Mouse (Mus musculus) heart, embryonic 16.5 days (tissue): ENCODE measurements at regions not wholly inside any gene's neighbourhood (a gene's known extent, or its start where the extent isn't known, plus 50 kb on each side); places are given as distances from the start of the nearest gene placed in this dataset.
A peak's percentile ranks its signal among the peaks of the same experiment; 100 is the strongest.

Experiments used
- ATAC-seq: fragments of 200-750 bp; cut with Nextera tagmentation; replicated peaks from 2 replicates; pipeline ENCODE4 v1.8.0; 2017; ENCODE audit warnings: moderate number of reproducible peaks; ENCODE audit not compliant: insufficient read depth, low FRiP score; ENCODE audit errors: extremely low read depth
- H3K27ac ChIP-seq: fragments of 300-500 bp; sonication (generic); 2 replicates; pipeline ENCODE4 v1.5.1; 2014; ENCODE audit warnings: mild to moderate bottlenecking, low read length, control low read depth, moderate library complexity
- H3K27me3 ChIP-seq: fragments of 300-500 bp; sonication (generic); 2 replicates; pipeline ENCODE4 v1.6.1; 2014; ENCODE audit warnings: low read length, mixed read lengths; ENCODE audit not compliant: control insufficient read depth, insufficient read depth
- H3K36me3 ChIP-seq: fragments of 300-500 bp; sonication (generic); 2 replicates; pipeline ENCODE4 v1.6.1; 2014; ENCODE audit not compliant: control insufficient read depth, insufficient read depth
- H3K4me1 ChIP-seq: fragments of 300-500 bp; sonication (generic); 2 replicates; pipeline ENCODE4 v1.6.1; 2014; ENCODE audit warnings: low read length, mixed read lengths; ENCODE audit not compliant: control insufficient read depth, insufficient read depth
- H3K4me2 ChIP-seq: fragments of 300-500 bp; sonication (generic); 2 replicates; pipeline ENCODE4 v1.6.1; 2014; ENCODE audit warnings: low read depth, mild to moderate bottlenecking, control low read depth, low read length
- H3K4me3 ChIP-seq: fragments of 300-500 bp; sonication (generic); 2 replicates; pipeline ENCODE4 v1.5.1; 2014; ENCODE audit warnings: mild to moderate bottlenecking, control low read depth, low read length
- H3K9ac ChIP-seq: fragments of 300-500 bp; sonication (generic); 2 replicates; pipeline ENCODE4 v1.6.1; 2014; ENCODE audit warnings: low read length, control low read depth
- H3K9me3 ChIP-seq: fragments of 300-500 bp; sonication (generic); replicated peaks from 2 replicates; pipeline ENCODE4 v1.6.1; 2016; ENCODE audit warnings: low read length; ENCODE audit not compliant: control insufficient read depth
- WGBS: fragments of 180-500 bp; shearing (Covaris S2); extraction: QIAGEN DNeasy Blood & Tissue Kit; methylation state at CpG from one replicate; pipeline ENCODE4 v1.1.7; 2014; 5-methylcytosine and 5-hydroxymethylcytosine counted together

DNA sequence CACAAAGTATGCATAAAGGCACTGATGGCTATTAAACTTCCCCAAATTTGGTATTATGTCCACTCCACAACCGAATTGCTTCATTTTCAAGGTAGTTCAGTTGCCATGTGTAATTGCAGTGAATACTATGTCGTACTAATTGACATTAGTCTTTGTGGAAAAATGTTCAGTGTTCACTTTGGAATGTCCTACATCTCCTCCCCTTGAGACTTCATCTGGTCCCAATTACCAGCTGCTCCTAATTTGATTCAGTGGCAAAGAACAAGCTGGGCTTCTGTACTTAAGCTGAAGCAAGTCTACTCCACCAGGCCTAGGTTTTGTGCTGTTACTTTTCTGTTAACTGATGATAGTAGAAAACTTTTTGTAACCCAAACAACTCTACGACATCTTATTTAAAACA lies 485.6 kb downstream of the Col12a1 start:
- Histone ChIP-seq H3K27ac (no peak overlapping the region), H3K36me3 (no peaks in the 10 kb centered on the region), H3K27me3 (no peaks in the 10 kb centered on the region), H3K4me2 (no peak overlapping the region), H3K4me3 (no peak overlapping the region), H3K9ac (no peak overlapping the region), H3K9me3 (no peaks in the 10 kb centered on the region), H3K4me1 (no peaks in the 10 kb centered on the region)
- no peak for ATAC-seq
- 76% methylated on average over 3 of the region's 3 CpGs for WGBS

- 76% methylated on average over 1 of the region's 1 CpGs for WGBS
- no peaks in the 10 kb centered on the region for H3K4me1 ChIP-seq
- ATAC-seq: no peak
- no peaks in the 10 kb centered on the region for H3K36me3 ChIP-seq
- H3K9ac ChIP-seq: no peak overlapping the region
- H3K9me3 ChIP-seq: no peaks in the 10 kb centered on the region
- H3K27ac ChIP-seq: no peak overlapping the region
- H3K4me2 ChIP-seq: no peak overlapping the region
- H3K4me3 ChIP-seq: no peak overlapping the region
- no peaks in the 10 kb centered on the region for H3K27me3 ChIP-seq
Observed at GRCm38 (mm10) chr9:79233751-79234150, 484.9 kb downstream of the Col12a1 start.

- no peak overlapping the region for H3K4me2 ChIP-seq
- no peak for ATAC-seq
- H3K4me3 ChIP-seq: no peak overlapping the region
- H3K9ac ChIP-seq: no peak overlapping the region
- no peaks in the 10 kb centered on the region for H3K36me3 ChIP-seq
- no peak overlapping the region for H3K27ac ChIP-seq
- H3K4me1 ChIP-seq: peaks cover 3% of the 10 kb centered on the region; the same call in 1 of the 2 replicates
- 81% methylated on average over 13 of the region's 13 CpGs for WGBS
- H3K9me3 ChIP-seq: no peaks in the 10 kb centered on the region
- no peaks in the 10 kb centered on the region for H3K27me3 ChIP-seq
Observed at GRCm38 (mm10) chr9:79269646-79270213, 448.9 kb downstream of the Col12a1 start.

GRCm38 (mm10) chr9:79270256-79270655 lies 448.4 kb downstream of the Col12a1 start:
- Histone ChIP-seq H3K27ac (no peak overlapping the region), H3K4me2 (no peak overlapping the region), H3K4me1 (peaks cover 3% of the 10 kb centered on the region; the same call in 1 of the 2 replicates), H3K9me3 (no peaks in the 10 kb centered on the region), H3K27me3 (no peaks in the 10 kb centered on the region), H3K4me3 (no peak overlapping the region), H3K36me3 (no peaks in the 10 kb centered on the region), H3K9ac (no peak overlapping the region)
- 0 out of 2 replicates have a peak, but pooled peaks have one; percentile 37 for ATAC-seq
- 33% methylated on average over 2 of the region's 2 CpGs for WGBS

DNA sequence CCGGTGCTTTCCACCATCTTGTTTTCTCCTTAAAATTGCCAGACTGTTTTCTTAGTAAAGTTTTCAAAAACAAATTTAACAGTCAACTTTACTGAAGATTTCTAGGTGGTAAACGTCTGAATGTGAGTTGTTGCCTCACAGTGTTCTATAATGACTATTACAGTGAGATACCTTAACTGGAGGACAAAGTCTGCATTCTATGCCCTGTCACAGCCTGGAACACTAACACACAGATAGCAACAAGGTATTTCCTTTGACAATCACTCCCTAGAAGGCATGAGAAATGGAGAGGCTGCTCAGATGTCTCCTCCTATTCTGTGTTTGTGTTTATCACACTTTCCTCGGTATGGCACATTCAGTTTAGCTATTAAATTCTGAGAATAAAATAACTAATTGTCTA lies 430.8 kb downstream of the Col12a1 start:
- WGBS: 74% methylated on average over 3 of the region's 3 CpGs

DNA sequence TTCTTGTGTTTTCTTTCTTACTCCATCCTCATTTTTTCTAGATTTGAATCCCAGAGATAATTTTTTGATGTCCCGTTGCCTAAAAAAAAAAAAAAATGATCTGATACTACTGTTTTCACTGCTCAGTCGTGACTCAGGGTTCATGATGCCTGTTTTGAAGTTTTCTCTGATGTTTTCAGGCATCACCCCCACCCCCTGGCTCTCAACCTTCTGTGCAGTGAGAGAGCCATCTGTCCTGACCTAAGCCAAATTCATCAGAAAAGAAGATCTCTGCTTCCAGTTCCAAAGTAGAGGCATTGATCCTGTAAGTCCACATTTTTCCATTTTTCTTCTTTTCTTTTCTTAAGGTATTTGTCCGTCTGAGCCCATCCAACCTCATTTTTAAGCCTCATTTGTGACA lies 423.3 kb downstream of the Col12a1 start:
- 69% methylated on average over 3 of the region's 3 CpGs for WGBS

More for the DNA sequence above, 430.8 kb downstream of the Col12a1 start:
- Histone ChIP-seq H3K4me1 (no peaks in the 10 kb centered on the region), H3K9me3 (no peaks in the 10 kb centered on the region), H3K4me3 (no peak overlapping the region), H3K27me3 (no peaks in the 10 kb centered on the region), H3K9ac (no peak overlapping the region), H3K36me3 (no peaks in the 10 kb centered on the region), H3K27ac (no peak overlapping the region), H3K4me2 (no peak overlapping the region)
- no peak for ATAC-seq

GRCm38 (mm10) chr9:79301580-79301979 lies 417.1 kb downstream of the Col12a1 start:
- Histone ChIP-seq H3K4me1 (no peaks in the 10 kb centered on the region), H3K4me3 (no peak overlapping the region), H3K27me3 (no peaks in the 10 kb centered on the region), H3K9ac (no peak overlapping the region), H3K36me3 (no peaks in the 10 kb centered on the region), H3K27ac (no peak overlapping the region), H3K4me2 (no peak overlapping the region), H3K9me3 (no peaks in the 10 kb centered on the region)
- no peak for ATAC-seq
- WGBS: 69% methylated on average over 3 of the region's 3 CpGs

More for the DNA sequence above, 423.3 kb downstream of the Col12a1 start:
- no peak overlapping the region for H3K4me2 ChIP-seq
- H3K4me3 ChIP-seq: no peak overlapping the region
- H3K27ac ChIP-seq: no peak overlapping the region
- no peak for ATAC-seq
- H3K27me3 ChIP-seq: no peaks in the 10 kb centered on the region
- no peaks in the 10 kb centered on the region for H3K4me1 ChIP-seq
- H3K9me3 ChIP-seq: no peaks in the 10 kb centered on the region
- H3K36me3 ChIP-seq: no peaks in the 10 kb centered on the region
- no peak overlapping the region for H3K9ac ChIP-seq

DNA sequence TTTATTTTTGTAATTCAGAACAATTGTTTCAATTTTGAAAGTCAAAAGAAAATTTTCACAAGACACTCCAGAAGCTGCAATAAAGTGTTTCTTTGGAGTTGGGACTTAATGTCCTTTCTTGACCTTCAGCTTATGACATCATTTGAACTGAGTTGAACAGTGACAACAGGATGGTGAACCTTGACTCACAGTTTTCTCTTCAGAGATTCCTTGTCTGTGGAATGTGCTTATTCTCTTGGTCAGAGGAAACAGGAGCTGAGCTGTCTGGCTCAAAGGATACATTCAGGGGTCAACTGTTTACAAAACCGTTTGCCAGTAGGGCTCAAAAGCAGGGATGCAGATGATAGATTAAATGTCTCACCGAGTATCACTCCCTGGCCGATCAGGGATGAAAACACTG lies 408.0 kb downstream of the Col12a1 start:
- Histone ChIP-seq H3K27ac (no peak overlapping the region), H3K9me3 (no peaks in the 10 kb centered on the region), H3K27me3 (no peaks in the 10 kb centered on the region), H3K4me3 (no peak overlapping the region), H3K4me1 (no peaks in the 10 kb centered on the region), H3K4me2 (no peak overlapping the region), H3K36me3 (no peaks in the 10 kb centered on the region), H3K9ac (no peak overlapping the region)
- WGBS: 42% methylated on average over 3 of the region's 3 CpGs
- no peak for ATAC-seq

- Histone ChIP-seq H3K27ac (no peak overlapping the region), H3K4me2 (no peak overlapping the region), H3K9me3 (no peaks in the 10 kb centered on the region), H3K36me3 (no peaks in the 10 kb centered on the region), H3K4me3 (no peak overlapping the region), H3K9ac (no peak overlapping the region), H3K4me1 (no peaks in the 10 kb centered on the region), H3K27me3 (no peaks in the 10 kb centered on the region)
- ATAC-seq: no peak
Observed at GRCm38 (mm10) chr9:79317411-79317810, 401.2 kb downstream of the Col12a1 start.
